Mouse (Mus musculus) spleen, adult 2 months (tissue): ENCODE data around the gene Olfr332.

Experiments
- CTCF ChIP-seq: fragments of 200-500 bp; IDR thresholded peaks from 2 replicates; pipeline ENCODE4 v1.5.1; 2011; ENCODE audit warnings: mild to moderate bottlenecking, inconsistent platforms; ENCODE audit not compliant: insufficient read depth, insufficient read length, insufficient replicate concordance; ENCODE audit errors: extremely low read depth
- POLR2A ChIP-seq: fragments of 200-500 bp; IDR thresholded peaks from 2 replicates; pipeline ENCODE4 v1.6.1; 2011; ENCODE audit warnings: low read depth, low read length, inconsistent platforms

- TF ChIP-seq POLR2A (no peak), CTCF (no peak)
These were observed 6.4 kb upstream of the Olfr332 start for GRCm38 (mm10) chr11:58498761-58499160.
